Mouse (Mus musculus) inflammation-experienced regulatory T-cells, adult 6 months (primary cell): ENCODE measurements around the gene Veph1. TPM values are rescaled to one million over a fixed set of nuclear protein-coding genes. Genes with fewer than 3 reads are reported as not detected.

Source experiments
- ATAC-seq: one replicate; pipeline ENCODE4 v1.8.0; 2017
- polyA plus RNA-seq, 3 experiments: library from polyadenylated mRNA; unstranded; fragments of 100-300 nt; shearing (Covaris generic); gene quantifications; one replicate each; pipeline ENCODE4 v1.2.1; 2017

Veph1 gene
- polyA plus RNA-seq, 3 experiments from 2014 or later: not detected

DNA sequence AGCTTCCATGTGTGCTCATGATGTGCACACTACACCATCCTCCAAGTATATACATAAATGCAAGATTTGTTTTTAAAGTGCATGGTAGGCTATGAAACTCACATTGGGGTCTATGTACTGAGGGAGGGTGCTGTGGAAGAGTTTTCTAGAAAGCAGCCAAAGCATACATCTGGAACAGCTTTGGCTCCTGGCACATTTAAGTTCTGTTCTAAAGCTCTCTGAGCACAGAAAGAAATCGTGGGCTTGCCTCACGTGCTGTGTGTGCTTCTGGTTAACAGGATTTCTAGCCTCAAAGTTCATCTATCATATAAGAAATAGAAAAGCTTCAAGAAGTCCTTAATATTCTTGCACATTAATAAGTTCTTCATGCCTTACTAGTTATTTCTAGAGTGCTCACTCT, 204.9 kb downstream of the Veph1 start:
- ATAC-seq: no peak

DNA sequence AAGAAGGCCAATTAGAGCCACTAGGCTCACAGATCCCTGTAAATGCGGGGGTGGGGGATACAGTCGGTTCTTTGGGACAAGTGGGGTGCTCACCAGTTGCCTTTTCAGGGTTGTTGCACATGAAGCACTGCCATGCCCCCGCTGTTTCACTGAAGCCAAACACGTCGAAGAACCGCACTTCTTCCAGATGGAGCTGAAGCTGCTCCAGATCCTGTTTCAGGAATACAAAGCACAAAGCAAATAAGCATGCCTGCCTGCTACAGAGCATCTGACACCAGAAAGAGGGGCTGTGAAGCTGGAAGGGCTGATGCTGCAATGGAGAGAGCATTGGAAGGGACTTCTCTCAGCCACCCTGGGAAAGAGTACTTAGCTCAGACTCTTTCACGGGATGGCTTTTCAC, 209.0 kb downstream of the Veph1 start:
- ATAC-seq: no peak

- ATAC-seq: no peak
Measured at GRCm38 (mm10) chr3:66083856-66084255, 212.8 kb downstream of the Veph1 start.

- ATAC-seq: no peak
Measured at GRCm38 (mm10) chr3:66083407-66083806, 213.2 kb downstream of the Veph1 start.

GRCm38 (mm10) chr3:66082975-66083374, 213.7 kb downstream of the Veph1 start:
- ATAC-seq: no peak

GRCm38 (mm10) chr3:66081363-66081736, 215.3 kb downstream of the Veph1 start:
- ATAC-seq: no peak

GRCm38 (mm10) chr3:66080631-66081362, 215.8 kb downstream of the Veph1 start:
- ATAC-seq: no peak

GRCm38 (mm10) chr3:66079886-66080285, 216.8 kb downstream of the Veph1 start:
- no peak for ATAC-seq

DNA sequence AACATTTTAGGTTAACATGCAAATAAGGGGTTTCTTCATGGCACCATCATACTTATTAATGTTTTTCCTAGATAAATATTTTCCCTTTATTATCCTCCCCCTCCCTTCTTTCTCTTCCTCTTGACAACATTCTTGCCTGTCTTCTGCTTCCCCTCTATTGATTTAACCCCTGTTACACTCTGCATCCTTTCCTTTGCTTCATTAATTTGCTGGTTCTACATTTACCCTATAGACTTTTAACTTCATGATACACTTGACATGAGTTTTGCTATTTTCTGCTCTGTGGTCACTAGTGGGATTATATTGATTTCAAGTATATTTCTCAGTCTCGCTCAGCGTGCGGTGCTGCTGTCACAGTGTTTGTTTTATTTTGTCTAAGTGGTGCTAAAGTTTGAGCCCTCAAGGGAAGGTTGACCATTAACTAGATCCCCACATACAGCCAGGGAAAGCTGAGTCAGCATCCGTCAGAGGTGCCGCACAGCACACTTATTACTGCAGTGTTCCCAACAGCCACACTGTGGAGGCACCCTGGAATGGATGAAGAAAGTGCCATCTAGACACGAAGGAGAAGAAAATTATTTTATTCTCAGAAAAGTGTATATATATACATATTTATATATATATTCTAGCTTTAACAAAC, 217.6 kb downstream of the Veph1 start:
- ATAC-seq: no peak

GRCm38 (mm10) chr3:66078026-66078721, 218.5 kb downstream of the Veph1 start:
- ATAC-seq: no peak

- ATAC-seq: no peak
Measured at GRCm38 (mm10) chr3:66070274-66070673, 226.4 kb downstream of the Veph1 start.

GRCm38 (mm10) chr3:66063881-66064280, 232.8 kb downstream of the Veph1 start:
- ATAC-seq: no peak

- ATAC-seq: no peak
Measured at GRCm38 (mm10) chr3:66056912-66057311, 239.7 kb downstream of the Veph1 start.

DNA sequence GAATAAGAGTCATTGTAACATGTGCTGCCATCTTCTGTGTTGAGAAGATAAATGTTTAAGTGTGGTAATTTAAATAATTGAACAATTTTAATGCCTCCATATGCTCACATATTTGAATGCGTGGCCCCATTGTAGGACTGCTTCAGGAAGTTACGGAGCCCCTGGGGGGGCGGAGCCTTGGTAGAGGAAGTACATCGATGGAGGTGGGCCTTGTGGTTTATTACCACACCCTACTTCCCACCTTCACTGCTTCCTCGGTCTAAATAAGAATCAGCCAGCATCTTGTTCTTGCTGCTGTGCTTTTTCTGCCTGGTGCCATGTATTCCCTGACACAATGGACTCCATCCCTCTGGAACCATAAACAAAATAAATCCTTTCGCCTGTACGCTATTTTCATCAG, 241.0 kb downstream of the Veph1 start:
- ATAC-seq: no peak

- ATAC-seq: no peak
Measured at GRCm38 (mm10) chr3:66050092-66050886, 246.3 kb downstream of the Veph1 start.

DNA sequence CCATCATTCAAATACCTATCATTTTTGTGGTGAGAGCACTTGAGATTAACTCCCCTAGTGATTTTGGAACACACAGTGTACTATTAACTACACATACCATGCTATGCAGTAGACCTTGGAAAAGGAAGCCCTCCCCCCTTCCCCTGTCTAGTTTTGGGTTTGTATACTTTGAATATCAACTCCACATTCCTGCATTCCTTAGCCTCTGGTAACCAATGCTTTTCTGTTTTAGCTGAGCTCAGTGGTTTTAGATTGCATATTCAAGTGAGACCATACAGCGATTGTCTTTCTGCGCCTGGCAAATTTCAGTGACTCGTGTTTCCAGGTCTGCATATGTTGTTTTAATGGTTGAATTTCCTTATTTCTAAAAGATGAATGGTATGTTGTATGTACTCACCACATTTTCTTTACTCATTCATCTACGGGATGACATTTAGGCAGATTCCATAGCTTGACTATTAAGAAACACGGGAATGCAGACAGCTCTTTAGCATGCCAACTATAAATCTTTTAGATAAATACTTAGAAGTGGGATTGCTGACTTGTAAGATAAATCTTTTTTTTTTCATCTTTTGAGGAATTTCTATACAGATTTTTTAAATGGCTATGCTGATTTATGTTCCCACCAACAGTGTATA, 255.7 kb downstream of the Veph1 start:
- no peak for ATAC-seq

- no peak for ATAC-seq
Measured at GRCm38 (mm10) chr3:66035226-66035625, 261.4 kb downstream of the Veph1 start.

- no peak for ATAC-seq
Measured at GRCm38 (mm10) chr3:66033346-66033745, 263.3 kb downstream of the Veph1 start.

DNA sequence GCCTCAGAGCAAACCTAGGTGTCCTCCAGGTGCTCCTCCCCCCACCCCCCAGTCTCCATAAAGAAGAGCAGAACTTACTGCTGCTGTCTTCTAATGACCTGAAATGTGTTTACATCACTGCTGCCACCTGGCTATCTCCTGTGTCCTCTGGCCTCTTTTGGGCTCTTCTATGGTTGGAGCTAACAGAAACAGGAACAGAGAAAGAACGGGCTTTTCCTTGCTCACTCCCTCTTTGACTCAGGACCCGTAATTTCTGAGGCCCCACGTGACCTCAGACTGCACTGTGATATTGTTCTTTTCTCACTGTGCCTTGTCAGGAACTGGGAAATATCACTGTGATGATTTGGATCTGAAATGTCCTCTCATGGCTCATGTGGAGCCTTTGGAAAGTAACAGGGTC, 271.2 kb downstream of the Veph1 start:
- ATAC-seq: no peak

GRCm38 (mm10) chr3:66024220-66024792, 272.3 kb downstream of the Veph1 start:
- ATAC-seq: no peak

GRCm38 (mm10) chr3:66019171-66019570, 277.5 kb downstream of the Veph1 start:
- no peak for ATAC-seq
